Mouse (Mus musculus): ENCODE measurements around the gene Cmah. TPM values are rescaled to one million over a fixed set of nuclear protein-coding genes. Genes with fewer than 3 reads are reported as not detected.

The Cmah gene
- polyA plus RNA-seq, 1 experiment, result 0.12 TPM

DNA sequence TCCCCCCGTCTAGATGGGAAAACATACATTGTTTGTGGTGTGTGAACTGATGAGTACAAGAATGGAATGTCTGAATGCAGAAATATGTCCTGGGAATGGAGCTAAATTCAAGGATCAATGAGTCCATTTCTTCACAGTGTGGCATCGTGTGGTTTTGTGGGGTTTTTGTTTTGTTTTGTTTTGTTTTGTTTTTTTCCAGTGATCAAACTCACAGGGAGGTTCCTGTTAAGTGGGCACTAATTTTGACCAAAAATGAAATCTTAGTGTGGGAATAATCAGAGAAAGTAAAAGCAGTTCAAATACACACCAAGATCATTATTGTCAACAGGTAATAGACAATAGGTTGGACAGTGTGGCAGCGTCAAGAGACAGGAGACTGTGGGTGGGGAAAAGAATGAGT lies 174.7 kb downstream of the Cmah start:
- Histone ChIP-seq H3K36me3 (ENCODE audit: control insufficient read depth, insufficient read depth, low read length, poor library complexity, severe bottlenecking) (no peaks in the 10 kb centered on the region), H3K27me3 (ENCODE audit: control insufficient read depth, insufficient read depth, low read length, poor library complexity, severe bottlenecking) (no peaks in the 10 kb centered on the region), H3K9ac (ENCODE audit: low read depth, poor library complexity, severe bottlenecking) (no peak overlapping the region), H3K4me1 (ENCODE audit: control insufficient read depth, insufficient read depth, low read length) (no peaks in the 10 kb centered on the region), H3K27ac (ENCODE audit: insufficient read depth, low read length) (no peak overlapping the region), H3K9me3 (replicated peaks; ENCODE audit: control insufficient read depth, insufficient read depth, low read length, poor library complexity, severe bottlenecking) (no peaks in the 10 kb centered on the region), H3K4me3 (ENCODE audit: low read depth, low read length) (no peak overlapping the region)
- TF ChIP-seq EP300 (IDR thresholded peaks at IDR 0.05; ENCODE audit: insufficient read depth, low read depth, low read length), result no peak
- TF ChIP-seq POLR2A (IDR thresholded peaks at IDR 0.05; ENCODE audit: insufficient read depth, low read length), result no peak
- TF ChIP-seq CTCF (IDR thresholded peaks at IDR 0.05; ENCODE audit: low read depth, low read length), result no peak

GRCm38 (mm10) chr13:24505812-24506211 lies 178.6 kb downstream of the Cmah start:
- Histone ChIP-seq H3K4me3 (ENCODE audit: low read depth, low read length) (no peak overlapping the region), H3K36me3 (ENCODE audit: control insufficient read depth, insufficient read depth, low read length, poor library complexity, severe bottlenecking) (no peaks in the 10 kb centered on the region), H3K27ac (ENCODE audit: insufficient read depth, low read length) (no peak overlapping the region), H3K9me3 (replicated peaks; ENCODE audit: control insufficient read depth, insufficient read depth, low read length, poor library complexity, severe bottlenecking) (no peaks in the 10 kb centered on the region), H3K9ac (ENCODE audit: low read depth, poor library complexity, severe bottlenecking) (no peak overlapping the region), H3K27me3 (ENCODE audit: control insufficient read depth, insufficient read depth, low read length, poor library complexity, severe bottlenecking) (no peaks in the 10 kb centered on the region), H3K4me1 (ENCODE audit: control insufficient read depth, insufficient read depth, low read length) (no peaks in the 10 kb centered on the region)
- TF ChIP-seq POLR2A (IDR thresholded peaks at IDR 0.05; ENCODE audit: insufficient read depth, low read length), result no peak
- TF ChIP-seq EP300 (IDR thresholded peaks at IDR 0.05; ENCODE audit: insufficient read depth, low read depth, low read length), result no peak
- no peak for TF ChIP-seq CTCF (IDR thresholded peaks at IDR 0.05; ENCODE audit: low read depth, low read length)

DNA sequence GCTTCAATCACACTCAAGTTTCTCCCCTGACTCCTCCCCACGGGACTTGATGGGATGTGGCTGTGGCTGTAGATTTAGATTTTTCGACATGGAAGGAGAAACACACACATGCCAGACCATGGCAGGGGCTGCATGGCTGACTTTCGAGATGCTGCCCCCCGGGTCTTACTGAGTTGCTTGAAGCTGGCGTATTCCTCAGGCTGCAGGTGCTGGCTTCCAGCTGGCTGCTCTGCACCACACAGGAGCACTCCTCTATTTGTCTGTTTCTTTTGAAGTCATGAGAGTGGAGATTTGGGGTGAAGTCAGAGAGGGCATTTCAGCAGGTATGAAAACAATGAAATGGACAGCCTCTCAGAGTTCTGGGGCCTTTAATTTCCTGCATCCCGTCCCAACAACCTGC lies 180.0 kb downstream of the Cmah start:
- Histone ChIP-seq H3K9me3 (replicated peaks; ENCODE audit: control insufficient read depth, insufficient read depth, low read length, poor library complexity, severe bottlenecking) (no peaks in the 10 kb centered on the region), H3K9ac (ENCODE audit: low read depth, poor library complexity, severe bottlenecking) (no peak overlapping the region), H3K4me3 (ENCODE audit: low read depth, low read length) (no peak overlapping the region), H3K36me3 (ENCODE audit: control insufficient read depth, insufficient read depth, low read length, poor library complexity, severe bottlenecking) (no peaks in the 10 kb centered on the region), H3K27ac (ENCODE audit: insufficient read depth, low read length) (no peak overlapping the region), H3K27me3 (ENCODE audit: control insufficient read depth, insufficient read depth, low read length, poor library complexity, severe bottlenecking) (no peaks in the 10 kb centered on the region), H3K4me1 (ENCODE audit: control insufficient read depth, insufficient read depth, low read length) (peaks cover 2% of the 10 kb centered on the region)
- TF ChIP-seq POLR2A (IDR thresholded peaks at IDR 0.05; ENCODE audit: insufficient read depth, low read length) (no peak), CTCF (IDR thresholded peaks at IDR 0.05; ENCODE audit: low read depth, low read length) (no peak)

DNA sequence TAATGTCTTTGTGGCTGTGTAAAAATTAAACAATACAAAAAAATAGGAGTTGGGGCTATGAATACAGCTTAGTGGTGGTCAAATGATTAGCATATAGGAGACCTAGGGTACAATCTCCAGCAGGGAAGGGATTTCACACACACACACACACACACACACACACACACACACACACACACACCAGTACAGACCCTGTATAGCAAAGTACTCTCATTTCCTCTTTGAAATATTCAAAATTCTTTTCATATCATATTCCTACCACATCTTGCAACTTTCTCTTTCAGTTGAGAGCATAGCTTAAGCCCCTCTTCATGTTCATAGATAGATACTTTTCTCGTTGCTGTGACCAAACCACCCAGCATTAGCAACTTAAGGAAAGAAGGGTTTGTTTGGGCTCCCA lies 181.7 kb downstream of the Cmah start:
- Histone ChIP-seq H3K36me3 (ENCODE audit: control insufficient read depth, insufficient read depth, low read length, poor library complexity, severe bottlenecking) (no peaks in the 10 kb centered on the region), H3K9ac (ENCODE audit: low read depth, poor library complexity, severe bottlenecking) (no peak overlapping the region), H3K9me3 (replicated peaks; ENCODE audit: control insufficient read depth, insufficient read depth, low read length, poor library complexity, severe bottlenecking) (no peaks in the 10 kb centered on the region), H3K4me3 (ENCODE audit: low read depth, low read length) (no peak overlapping the region), H3K27me3 (ENCODE audit: control insufficient read depth, insufficient read depth, low read length, poor library complexity, severe bottlenecking) (no peaks in the 10 kb centered on the region), H3K4me1 (ENCODE audit: control insufficient read depth, insufficient read depth, low read length) (peaks cover 4% of the 10 kb centered on the region), H3K27ac (ENCODE audit: insufficient read depth, low read length) (no peak overlapping the region)
- TF ChIP-seq EP300 (IDR thresholded peaks at IDR 0.05; ENCODE audit: insufficient read depth, low read depth, low read length) (no peak), POLR2A (IDR thresholded peaks at IDR 0.05; ENCODE audit: insufficient read depth, low read length) (no peak), CTCF (IDR thresholded peaks at IDR 0.05; ENCODE audit: low read depth, low read length) (no peak)

DNA sequence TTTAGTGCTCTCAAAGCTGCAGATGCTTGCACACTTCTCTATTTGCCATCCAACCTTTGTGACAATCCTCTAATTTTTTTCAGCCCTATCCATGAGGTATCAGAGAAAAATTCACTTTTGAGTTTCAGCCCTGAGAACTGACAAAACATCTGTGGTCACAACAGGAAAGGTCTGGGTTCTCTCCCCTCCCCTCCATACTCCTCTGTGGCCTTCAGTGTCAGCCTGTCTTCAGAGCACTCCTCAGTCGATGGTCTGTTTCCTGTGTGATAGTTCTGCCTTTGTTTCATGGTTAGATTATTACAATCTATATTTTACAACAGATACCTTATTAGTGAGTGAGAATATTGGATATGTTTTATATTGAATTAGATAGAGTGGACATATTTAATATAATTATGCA lies 184.2 kb downstream of the Cmah start:
- Histone ChIP-seq H3K9ac (ENCODE audit: low read depth, poor library complexity, severe bottlenecking) (no peak overlapping the region), H3K27me3 (ENCODE audit: control insufficient read depth, insufficient read depth, low read length, poor library complexity, severe bottlenecking) (no peaks in the 10 kb centered on the region), H3K9me3 (replicated peaks; ENCODE audit: control insufficient read depth, insufficient read depth, low read length, poor library complexity, severe bottlenecking) (no peaks in the 10 kb centered on the region), H3K27ac (ENCODE audit: insufficient read depth, low read length) (no peak overlapping the region), H3K4me1 (ENCODE audit: control insufficient read depth, insufficient read depth, low read length) (peaks cover 7% of the 10 kb centered on the region), H3K4me3 (ENCODE audit: low read depth, low read length) (no peak overlapping the region), H3K36me3 (ENCODE audit: control insufficient read depth, insufficient read depth, low read length, poor library complexity, severe bottlenecking) (no peaks in the 10 kb centered on the region)
- no peak for TF ChIP-seq POLR2A (IDR thresholded peaks at IDR 0.05; ENCODE audit: insufficient read depth, low read length)
- no peak for TF ChIP-seq CTCF (IDR thresholded peaks at IDR 0.05; ENCODE audit: low read depth, low read length)
- TF ChIP-seq EP300 (IDR thresholded peaks at IDR 0.05; ENCODE audit: insufficient read depth, low read depth, low read length), result no peak

DNA sequence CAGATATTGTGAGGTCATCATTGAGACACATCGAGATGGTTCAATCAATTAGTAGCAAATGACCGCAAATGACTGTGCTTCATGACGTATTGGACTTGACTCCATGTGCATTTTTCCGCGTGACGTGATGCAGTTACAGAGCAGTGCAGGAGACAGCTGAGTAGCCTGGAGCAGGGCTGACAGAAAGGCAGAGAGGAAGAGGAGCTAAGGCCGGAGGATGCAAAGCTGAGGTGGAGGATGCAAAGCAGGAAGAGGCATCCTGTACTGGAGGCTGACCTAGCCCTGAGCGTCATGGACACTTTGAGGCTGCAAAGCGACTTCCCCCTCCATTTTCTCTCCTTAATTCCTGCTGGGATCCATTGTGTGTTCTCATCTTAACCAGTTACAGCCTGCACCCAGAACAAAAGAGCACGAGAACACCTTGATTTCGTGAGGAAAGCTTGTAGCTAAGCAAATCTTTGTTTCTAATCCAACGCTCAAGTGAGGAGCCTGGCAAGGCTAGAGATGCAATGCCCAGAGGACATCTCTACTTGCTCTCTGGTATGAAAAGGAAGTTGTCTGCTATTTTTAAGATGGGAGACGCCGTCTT lies 184.8 kb downstream of the Cmah start:
- no peaks in the 10 kb centered on the region for H3K36me3 ChIP-seq (ENCODE audit: control insufficient read depth, insufficient read depth, low read length, poor library complexity, severe bottlenecking)
- H3K4me3 ChIP-seq (ENCODE audit: low read depth, low read length), result no peak overlapping the region
- H3K27ac ChIP-seq (ENCODE audit: insufficient read depth, low read length), result no peak overlapping the region
- peaks cover 9% of the 10 kb centered on the region for H3K4me1 ChIP-seq (ENCODE audit: control insufficient read depth, insufficient read depth, low read length)
- H3K9me3 ChIP-seq (replicated peaks; ENCODE audit: control insufficient read depth, insufficient read depth, low read length, poor library complexity, severe bottlenecking), result no peaks in the 10 kb centered on the region
- no peaks in the 10 kb centered on the region for H3K27me3 ChIP-seq (ENCODE audit: control insufficient read depth, insufficient read depth, low read length, poor library complexity, severe bottlenecking)
- TF ChIP-seq EP300 (IDR thresholded peaks at IDR 0.05; ENCODE audit: insufficient read depth, low read depth, low read length) (0 out of 2 replicates have a peak, but pooled peaks have one; percentile 56), POLR2A (IDR thresholded peaks at IDR 0.05; ENCODE audit: insufficient read depth, low read length) (no peak)
- no peak overlapping the region for H3K9ac ChIP-seq (ENCODE audit: low read depth, poor library complexity, severe bottlenecking)

Data from ES-Bruce4 (cell line).